Mouse (Mus musculus): ENCODE results near the gene Nxpe3.

DNA sequence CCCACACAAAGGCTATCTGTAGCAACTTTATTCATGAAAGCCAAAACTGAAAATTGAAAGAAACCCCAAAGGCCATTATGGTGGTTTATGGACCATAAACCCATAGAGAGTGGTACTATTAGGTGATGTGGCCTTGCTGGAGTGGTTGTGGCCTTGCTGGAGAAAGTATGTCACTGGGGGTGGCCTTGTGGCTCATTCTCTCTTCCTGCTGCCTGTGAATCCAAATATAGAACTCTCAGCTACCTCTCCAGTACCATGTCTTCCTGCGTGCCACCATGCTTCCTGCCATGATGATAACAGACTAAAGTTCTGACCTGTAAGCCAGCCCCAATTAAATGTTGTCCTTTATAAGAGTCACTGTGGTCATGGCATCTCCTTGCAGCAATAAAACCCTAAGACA is 90.3 kb downstream of the Nxpe3 start:
- no peak for TF ChIP-seq MYOD1 (IDR thresholded peaks at IDR 0.05; ENCODE audit: control insufficient read depth in 1 of 3, insufficient read length in 2 of 3, low read depth in 2 of 3)
- TF ChIP-seq POLR2A (IDR thresholded peaks at IDR 0.05; ENCODE audit: insufficient read length, low read depth), result no peak
- no peak for TF ChIP-seq TCF3 (IDR thresholded peaks at IDR 0.05; ENCODE audit: insufficient read length, low read depth)
- TF ChIP-seq MAX (IDR thresholded peaks at IDR 0.05; ENCODE audit: low read depth), result no peak
